Mouse (Mus musculus) midbrain, embryonic 14.5 days (tissue): ENCODE data around the gene Hnmt. TPM values are rescaled to one million over a fixed set of nuclear protein-coding genes. Genes with fewer than 3 reads are reported as not detected.
"Not testable (repeated sequence)": the region's sequence is repeated elsewhere in the genome, so short reads cannot be mapped to it uniquely, and the experiment has no call there.

Experiments used
- ATAC-seq: fragments of 200-750 bp; cut with Nextera tagmentation; 2 replicates; pipeline ENCODE4 v1.8.0; 2017; ENCODE audit warnings: moderate number of reproducible peaks, moderate library complexity; ENCODE audit not compliant: low FRiP score, low TSS enrichment
- DNase-seq: peaks from one replicate; pipeline ENCODE4 v3.0.0-alpha.2; 2015
- H3K27ac ChIP-seq: fragments of 300-500 bp; sonication (generic); replicated peaks from 2 replicates; pipeline ENCODE4 v1.5.1; 2014; ENCODE audit warnings: mild to moderate bottlenecking, low read depth, low read length, moderate library complexity
- H3K27me3 ChIP-seq: fragments of 300-500 bp; sonication (generic); 2 replicates; pipeline ENCODE4 v1.6.1; 2014; ENCODE audit warnings: low read length, control low read depth, mixed read lengths; ENCODE audit not compliant: control insufficient read depth, insufficient read depth
- H3K36me3 ChIP-seq: fragments of 300-500 bp; sonication (generic); 2 replicates; pipeline ENCODE4 v1.6.1; 2014; ENCODE audit warnings: low read length, control low read depth; ENCODE audit not compliant: control insufficient read depth, insufficient read depth
- H3K4me1 ChIP-seq: fragments of 300-500 bp; sonication (generic); 2 replicates; pipeline ENCODE4 v1.6.1; 2014; ENCODE audit warnings: mild to moderate bottlenecking, antibody characterized with exemption, low read length, control low read depth; ENCODE audit not compliant: control insufficient read depth, insufficient read depth
- H3K4me2 ChIP-seq: fragments of 300-500 bp; sonication (generic); 2 replicates; pipeline ENCODE4 v1.6.1; 2014; ENCODE audit warnings: mild to moderate bottlenecking, low read length, moderate library complexity
- H3K4me3 ChIP-seq: fragments of 300-500 bp; sonication (generic); replicated peaks from 2 replicates; pipeline ENCODE4 v1.5.1; 2014; ENCODE audit warnings: low read depth, low read length
- H3K9ac ChIP-seq: fragments of 300-500 bp; sonication (generic); replicated peaks from 2 replicates; pipeline ENCODE4 v1.6.1; 2014; ENCODE audit warnings: mild to moderate bottlenecking, low read length, moderate library complexity
- H3K9me3 ChIP-seq: fragments of 300-500 bp; sonication (generic); 2 replicates; pipeline ENCODE4 v1.6.1; 2016; ENCODE audit warnings: low read length, control low read depth, mixed read lengths; ENCODE audit not compliant: control insufficient read depth
- WGBS: fragments of 180-500 bp; shearing (Covaris S2); extraction: QIAGEN DNeasy Blood & Tissue Kit; methylation state at CpG from one replicate; pipeline ENCODE4 v1.1.7; 2014; 5-methylcytosine and 5-hydroxymethylcytosine counted together
- polyA plus RNA-seq: library from polyadenylated mRNA; unstranded; fragments of >200 nt; fragmentation: Nextera tagmentation; extraction: Ambion mirVana; gene quantifications from 2 replicates; pipeline ENCODE4 v1.2.1, GENCODE M21; 2014

The Hnmt gene
- polyA plus RNA-seq, 1 experiment from 2014 or later = 6.7 TPM

DNA sequence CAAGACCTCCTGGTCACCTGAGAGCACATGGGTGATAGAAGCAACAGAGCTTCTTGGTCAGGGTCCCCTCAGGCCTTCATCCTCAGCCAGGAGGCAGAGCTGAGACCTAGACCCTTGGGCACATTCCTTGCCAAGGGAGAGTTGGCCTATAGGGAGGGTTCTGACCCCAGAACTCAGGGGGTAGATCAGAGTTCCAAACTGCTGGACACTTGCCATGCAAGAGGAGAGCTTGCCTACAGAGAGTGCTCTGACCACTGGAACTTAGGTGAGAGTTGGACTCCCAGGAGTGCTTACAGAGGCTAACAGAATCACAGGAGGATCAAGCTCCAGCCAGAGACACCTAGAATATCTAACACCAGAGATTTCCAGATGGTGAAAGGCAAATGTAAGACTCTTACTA lies 29.8 kb downstream of the Hnmt start:
- H3K27me3 ChIP-seq, ATAC-seq, H3K4me1 ChIP-seq, H3K27ac ChIP-seq, DNase-seq, H3K9ac ChIP-seq, H3K9me3 ChIP-seq, H3K36me3 ChIP-seq, H3K4me3 ChIP-seq, H3K4me2 ChIP-seq: not testable (repeated sequence)

DNA sequence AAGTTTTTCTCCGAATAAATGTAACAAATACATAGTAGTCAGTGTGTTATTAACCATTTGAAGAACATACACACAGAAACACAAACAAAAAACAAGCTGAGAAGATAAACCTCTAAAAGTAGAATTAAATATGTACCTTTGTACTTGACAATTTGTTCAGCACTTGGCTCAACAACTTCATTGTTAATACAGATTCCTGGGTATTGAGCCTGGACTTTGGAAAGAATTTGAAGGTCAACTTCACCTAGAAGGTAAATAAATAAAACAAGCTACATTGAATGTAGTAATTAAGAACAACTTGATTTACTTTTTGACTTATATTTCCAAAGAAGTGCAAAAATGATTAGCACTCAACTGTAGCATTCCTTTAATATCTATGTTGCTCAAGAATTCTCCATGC lies 30.2 kb downstream of the Hnmt start:
- no peak for ATAC-seq
- H3K4me1 ChIP-seq = no peaks in the 10 kb centered on the region
- no peaks in the 10 kb centered on the region for H3K9me3 ChIP-seq
- H3K4me3 ChIP-seq = no peak overlapping the region
- H3K4me2 ChIP-seq = no peak overlapping the region
- H3K9ac ChIP-seq = no peak overlapping the region
- no peak for DNase-seq
- no peaks in the 10 kb centered on the region for H3K27me3 ChIP-seq
- 93% methylated on average over 1 of the region's 1 CpGs for WGBS
- H3K27ac ChIP-seq = no peak overlapping the region
- H3K36me3 ChIP-seq = no peaks in the 10 kb centered on the region

- H3K27me3 ChIP-seq = no peaks in the 10 kb centered on the region
- WGBS = 88% methylated on average over 5 of the region's 5 CpGs
- H3K4me1 ChIP-seq = no peaks in the 10 kb centered on the region
- H3K9me3 ChIP-seq = no peaks in the 10 kb centered on the region
- no peak overlapping the region for H3K4me3 ChIP-seq
- no peak for ATAC-seq
- no peak for DNase-seq
- no peaks in the 10 kb centered on the region for H3K36me3 ChIP-seq
- H3K9ac ChIP-seq = no peak overlapping the region
- no peak overlapping the region for H3K4me2 ChIP-seq
- H3K27ac ChIP-seq = no peak overlapping the region
Observed at GRCm38 (mm10) chr2:24014957-24015356, 34.2 kb downstream of the Hnmt start.

GRCm38 (mm10) chr2:23999323-23999722 lies 49.9 kb downstream of the Hnmt start:
- ATAC-seq (no peak), DNase-seq (no peak)
- no peak overlapping the region for H3K27ac ChIP-seq
- H3K9ac ChIP-seq = no peak overlapping the region
- WGBS = 89% methylated on average over 1 of the region's 1 CpGs
- no peaks in the 10 kb centered on the region for H3K27me3 ChIP-seq
- no peaks in the 10 kb centered on the region for H3K36me3 ChIP-seq
- no peak overlapping the region for H3K4me3 ChIP-seq
- H3K9me3 ChIP-seq = no peaks in the 10 kb centered on the region
- H3K4me1 ChIP-seq = no peaks in the 10 kb centered on the region
- no peak overlapping the region for H3K4me2 ChIP-seq

DNA sequence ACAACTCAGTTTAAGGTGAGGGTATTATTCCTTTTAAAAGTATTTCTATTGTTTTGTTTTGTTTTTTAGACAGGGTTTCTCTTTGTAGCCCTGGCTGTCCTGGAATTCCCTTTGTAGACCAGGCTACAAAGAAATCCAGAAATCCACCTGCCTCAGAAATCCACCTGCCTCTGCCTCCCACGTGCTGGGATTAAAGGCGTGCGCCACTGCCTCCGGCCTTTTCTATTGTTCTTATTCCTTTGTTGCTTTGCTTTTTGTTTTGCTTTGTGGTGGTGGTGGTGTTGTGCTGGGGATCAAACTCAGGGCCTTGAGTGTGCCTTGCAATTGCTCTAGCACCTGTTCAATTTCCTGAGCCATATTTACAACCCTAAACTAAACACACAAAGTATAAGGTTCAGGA lies 50.4 kb downstream of the Hnmt start:
- DNase-seq (no peak), ATAC-seq (no peak)
- H3K36me3 ChIP-seq = no peaks in the 10 kb centered on the region
- no peak overlapping the region for H3K4me2 ChIP-seq
- WGBS = 86% methylated on average over 4 of the region's 4 CpGs
- H3K4me1 ChIP-seq = no peaks in the 10 kb centered on the region
- H3K9ac ChIP-seq = no peak overlapping the region
- no peaks in the 10 kb centered on the region for H3K9me3 ChIP-seq
- H3K4me3 ChIP-seq = no peak overlapping the region
- H3K27ac ChIP-seq = no peak overlapping the region
- H3K27me3 ChIP-seq = no peaks in the 10 kb centered on the region

GRCm38 (mm10) chr2:23996830-23997229 lies 52.4 kb downstream of the Hnmt start:
- Histone ChIP-seq H3K4me2 (no peak overlapping the region), H3K4me1 (no peaks in the 10 kb centered on the region), H3K27ac (no peak overlapping the region), H3K4me3 (no peak overlapping the region), H3K9me3 (no peaks in the 10 kb centered on the region), H3K36me3 (no peaks in the 10 kb centered on the region), H3K27me3 (no peaks in the 10 kb centered on the region), H3K9ac (no peak overlapping the region)
- WGBS = 73% methylated on average over 2 of the region's 2 CpGs
- DNase-seq (no peak), ATAC-seq (no peak)

DNA sequence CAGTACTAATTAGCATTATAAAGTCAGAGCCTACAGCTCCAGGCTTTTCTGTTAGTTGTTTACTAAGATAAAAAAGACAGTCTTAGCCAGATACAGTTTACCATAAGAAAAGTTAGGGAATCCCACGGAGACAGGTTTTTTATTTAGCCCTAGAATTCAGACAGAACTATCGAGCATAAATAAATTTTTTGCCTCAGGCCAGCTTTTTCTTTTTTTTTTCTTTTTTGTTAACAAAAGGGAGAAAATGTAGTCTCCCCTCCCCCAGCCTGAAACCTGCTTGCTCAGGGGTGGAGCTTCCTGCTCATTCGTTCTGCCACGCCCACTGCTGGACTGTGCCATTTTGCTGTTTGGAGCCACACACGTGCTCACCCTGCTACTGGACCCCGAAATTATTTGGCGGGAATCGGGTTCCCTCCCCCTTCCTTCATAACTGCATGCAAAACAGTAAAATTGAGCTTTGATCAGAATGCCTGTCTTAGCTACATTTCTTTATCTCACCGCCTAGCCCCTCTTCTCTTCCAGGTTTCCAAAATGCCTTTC lies 59.1 kb downstream of the Hnmt start:
- ATAC-seq = not testable (repeated sequence)

DNA sequence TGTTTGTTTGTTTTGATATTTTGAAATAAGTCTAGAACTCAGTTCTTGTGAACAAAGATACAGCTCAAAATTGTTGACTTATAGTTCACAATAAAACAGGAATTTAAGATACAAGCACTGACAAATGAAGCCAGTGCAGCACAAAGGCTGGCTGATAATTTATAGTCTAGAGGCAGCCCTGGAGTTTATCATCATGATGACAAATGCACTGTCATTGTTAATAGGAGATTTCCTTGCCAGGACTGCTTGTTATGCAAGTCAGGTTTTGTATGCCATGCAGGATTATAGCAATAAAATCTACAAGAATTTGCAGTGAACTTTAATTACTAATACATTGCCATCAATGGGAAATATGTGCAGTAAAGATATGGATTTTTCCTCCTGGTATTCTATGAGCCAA lies 61.9 kb downstream of the Hnmt start:
- Histone ChIP-seq H3K27ac (no peak overlapping the region), H3K4me2 (no peak overlapping the region), H3K27me3 (no peaks in the 10 kb centered on the region), H3K9me3 (no peaks in the 10 kb centered on the region), H3K36me3 (no peaks in the 10 kb centered on the region), H3K4me3 (no peak overlapping the region), H3K9ac (no peak overlapping the region), H3K4me1 (no peaks in the 10 kb centered on the region)
- ATAC-seq = no peak
- DNase-seq = peak; percentile 37

More for the DNA sequence above, 59.1 kb downstream of the Hnmt start:
- not testable (repeated sequence) for H3K4me1 ChIP-seq, H3K27me3 ChIP-seq, H3K9me3 ChIP-seq, DNase-seq, H3K27ac ChIP-seq, H3K36me3 ChIP-seq, H3K4me2 ChIP-seq, H3K9ac ChIP-seq, H3K4me3 ChIP-seq
- WGBS = 90% methylated on average over 9 of the region's 9 CpGs

GRCm38 (mm10) chr2:23983343-23983742 lies 65.9 kb downstream of the Hnmt start:
- H3K4me1 ChIP-seq = no peaks in the 10 kb centered on the region
- no peak overlapping the region for H3K9ac ChIP-seq
- H3K9me3 ChIP-seq = no peaks in the 10 kb centered on the region
- no peak overlapping the region for H3K4me2 ChIP-seq
- DNase-seq (no peak), ATAC-seq (no peak)
- no peaks in the 10 kb centered on the region for H3K36me3 ChIP-seq
- H3K27me3 ChIP-seq = no peaks in the 10 kb centered on the region
- no peak overlapping the region for H3K27ac ChIP-seq
- H3K4me3 ChIP-seq = no peak overlapping the region
